Mouse (Mus musculus): ENCODE data around the gene Pafah2.

The Pafah2 gene

GRCm38 (mm10) chr4:134395977-134396825 is at the start of gene Pafah2:
TSS of gene Pafah2 (plus strand) at chr4:134396320.
- peak; percentile 92 for DNase-seq (ENCODE audit: low read depth, low spot score)

GRCm38 (mm10) chr4:134348078-134348477 is 48.0 kb upstream of the Pafah2 start:
- DNase-seq (ENCODE audit: low read depth, low spot score): no peak

DNA sequence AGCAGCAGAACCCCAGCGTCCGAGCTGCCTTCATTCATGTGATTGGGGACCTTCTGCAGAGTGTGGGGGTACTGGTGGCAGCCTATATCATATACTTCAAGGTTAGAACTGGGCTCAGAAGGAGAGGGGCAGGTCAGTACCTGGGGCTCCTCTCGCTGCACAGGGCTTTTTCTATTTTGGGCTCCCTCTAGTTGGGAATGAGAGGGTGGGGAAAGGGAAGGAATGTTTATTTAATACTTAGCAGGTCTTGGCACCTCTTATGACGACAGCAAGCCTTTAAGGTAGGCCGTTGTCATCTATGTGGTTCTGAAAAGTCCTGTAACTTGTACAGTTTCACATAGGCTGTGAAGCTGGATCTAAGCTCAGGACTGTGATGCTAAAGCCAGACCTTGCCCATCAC is 47.6 kb upstream of the Pafah2 start:
- DNase-seq (ENCODE audit: low read depth, low spot score): no peak

GRCm38 (mm10) chr4:134349829-134350228 is 46.3 kb upstream of the Pafah2 start:
- DNase-seq (ENCODE audit: low read depth, low spot score): no peak

DNA sequence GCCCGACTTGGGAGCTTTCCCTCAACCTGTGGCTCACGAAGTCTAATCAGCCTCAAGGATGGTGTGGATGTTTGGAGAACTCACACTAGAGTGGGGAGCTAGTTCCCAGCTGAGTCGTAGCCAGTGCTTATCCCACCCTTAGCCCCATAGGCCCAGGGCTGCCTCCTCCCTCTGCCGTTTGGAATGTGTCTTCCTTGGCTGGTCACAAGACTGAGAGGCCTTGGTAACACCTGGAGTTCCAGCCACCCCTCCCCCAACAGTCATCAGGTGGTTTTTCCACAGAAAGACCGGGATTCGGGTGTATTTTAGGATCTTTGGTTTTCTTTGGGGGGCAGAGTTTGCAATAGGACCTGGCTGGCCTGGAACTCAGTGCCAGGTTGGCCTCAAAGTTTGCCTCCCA is 45.5 kb upstream of the Pafah2 start:
- no peak for DNase-seq (ENCODE audit: low read depth, low spot score)

DNA sequence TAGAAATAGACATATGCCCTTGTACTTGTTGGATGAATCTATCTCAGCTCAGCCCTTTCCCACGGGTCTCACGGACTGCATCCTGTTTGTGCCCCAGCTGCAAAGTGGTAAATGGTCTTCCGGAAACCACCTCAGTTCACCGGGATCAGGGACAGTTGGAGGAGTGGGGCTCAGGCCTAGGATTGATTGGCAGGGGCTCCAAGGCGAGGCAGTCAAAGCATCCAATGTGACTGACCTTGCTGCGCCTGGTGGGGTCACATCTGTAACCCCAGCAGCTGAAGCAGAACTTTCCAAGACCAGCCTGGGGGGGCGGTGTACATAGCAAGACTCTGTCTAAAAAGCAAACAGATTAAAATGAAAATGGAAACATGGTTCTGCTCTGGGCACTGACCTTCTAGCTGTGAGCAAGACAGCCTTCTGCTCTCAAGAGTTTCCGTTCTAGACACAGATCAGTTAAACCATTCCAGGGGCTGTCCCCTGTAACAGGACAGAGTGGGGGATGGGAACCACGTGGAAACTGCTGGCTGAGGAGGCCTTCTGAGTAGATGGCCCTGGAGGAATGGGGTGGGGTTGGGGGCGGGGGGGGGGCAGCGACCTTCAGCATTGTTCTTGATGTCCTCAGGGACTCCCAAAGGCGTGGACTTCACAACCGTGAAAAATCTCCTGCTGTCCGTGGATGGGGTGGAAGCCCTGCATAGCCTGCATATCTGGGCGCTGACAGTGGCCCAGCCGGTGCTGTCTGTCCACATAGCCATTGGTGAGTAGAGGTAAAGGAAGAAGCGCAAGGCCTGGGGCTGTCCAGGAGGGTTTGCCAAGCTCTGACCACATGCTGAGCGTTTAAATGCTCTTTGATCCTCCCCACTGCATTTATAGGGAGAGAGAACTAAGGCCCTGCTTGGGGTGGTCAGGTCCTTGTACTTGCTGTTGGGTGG is 44.5 kb upstream of the Pafah2 start:
- no peak for DNase-seq (ENCODE audit: low read depth, low spot score)

DNA sequence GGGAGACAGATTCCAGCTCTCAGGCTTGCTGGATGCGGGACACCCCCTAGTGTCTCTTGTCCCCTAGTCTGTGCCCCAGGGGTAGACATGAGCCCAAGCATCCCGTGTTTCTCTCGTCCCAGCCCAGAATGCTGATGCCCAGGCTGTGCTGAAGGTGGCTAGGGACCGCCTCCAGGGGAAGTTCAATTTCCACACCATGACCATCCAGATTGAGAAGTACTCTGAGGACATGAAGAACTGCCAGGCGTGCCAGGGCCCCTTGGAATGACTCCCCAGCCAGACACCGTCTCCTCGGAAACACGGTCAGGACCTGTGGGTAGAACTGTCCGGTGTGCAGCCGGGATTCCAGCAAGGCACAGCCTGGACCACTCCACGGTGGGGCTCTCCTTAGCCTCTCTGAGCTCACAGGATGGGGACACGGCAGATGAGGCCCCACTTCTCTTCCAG is 43.8 kb upstream of the Pafah2 start:
- no peak for DNase-seq (ENCODE audit: low read depth, low spot score)

DNA sequence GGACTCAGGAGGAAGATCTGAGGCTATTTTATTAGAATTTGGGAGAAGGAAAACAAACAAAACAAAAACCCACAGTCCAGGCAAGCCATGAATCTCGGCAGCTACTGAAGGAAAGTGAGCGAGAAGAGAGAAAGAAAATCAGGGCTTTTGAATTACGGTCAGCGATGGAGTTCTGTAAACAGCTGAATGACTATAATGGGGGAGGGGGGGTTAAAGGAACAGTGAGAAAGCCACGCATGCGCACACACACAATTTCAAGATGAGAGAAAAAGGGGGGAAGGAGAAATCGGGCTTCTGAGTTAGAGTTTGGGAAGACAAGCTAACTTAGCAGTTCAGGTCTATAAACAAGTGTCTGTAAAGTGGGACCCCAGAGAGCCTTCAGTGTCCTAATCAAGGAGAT is 43.2 kb upstream of the Pafah2 start:
- DNase-seq (ENCODE audit: low read depth, low spot score): no peak

GRCm38 (mm10) chr4:134353527-134354409 is 42.4 kb upstream of the Pafah2 start:
- DNase-seq (ENCODE audit: low read depth, low spot score): no peak

DNA sequence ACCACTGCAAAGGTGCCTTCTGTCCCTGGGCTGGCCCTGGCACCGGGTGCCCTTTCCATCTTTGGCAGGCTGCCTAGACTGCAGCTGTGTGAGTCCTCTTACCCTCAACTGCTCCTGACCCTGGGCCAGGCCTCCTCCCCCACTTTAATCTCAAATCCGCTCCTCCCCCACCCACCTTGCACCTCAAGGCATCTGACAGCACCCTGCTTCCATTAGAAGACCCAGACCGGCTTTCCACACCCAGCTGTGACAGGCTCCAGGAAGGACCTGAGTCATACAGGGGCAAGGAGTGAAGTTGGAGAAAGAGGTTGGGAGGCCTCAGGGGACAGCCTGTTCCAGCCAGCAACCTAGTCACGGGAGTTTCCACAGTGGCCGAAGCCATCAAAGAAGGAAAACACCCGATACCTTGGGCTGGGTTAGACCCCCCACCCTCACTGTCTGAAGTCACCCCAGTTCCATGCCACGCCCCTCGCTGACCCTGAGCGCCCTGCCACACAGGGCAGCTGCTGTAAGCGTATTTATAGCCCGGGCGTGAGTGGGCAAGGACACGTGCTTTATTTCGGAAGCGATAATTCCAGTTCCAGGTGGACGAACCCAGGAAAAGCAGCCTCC is 40.2 kb upstream of the Pafah2 start:
- no peak for DNase-seq (ENCODE audit: low read depth, low spot score)

GRCm38 (mm10) chr4:134356591-134357460 is 39.3 kb upstream of the Pafah2 start:
- no peak for DNase-seq (ENCODE audit: low read depth, low spot score)

DNA sequence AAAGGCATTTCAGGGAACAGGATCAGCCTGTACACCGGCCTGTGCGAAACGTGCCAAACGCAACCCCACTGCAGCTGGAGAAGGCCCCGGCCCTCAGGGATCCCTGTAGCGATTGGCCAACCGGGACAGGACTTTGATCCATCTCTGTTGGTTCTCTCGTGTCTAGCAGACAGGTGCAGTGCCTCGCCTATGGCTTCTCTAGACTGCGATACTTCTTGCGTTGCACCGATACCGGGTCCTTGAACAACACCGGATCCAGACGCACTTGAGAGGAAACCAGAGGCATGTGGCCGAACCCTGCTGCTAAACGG is 38.7 kb upstream of the Pafah2 start:
- DNase-seq (ENCODE audit: low read depth, low spot score): no peak

DNA sequence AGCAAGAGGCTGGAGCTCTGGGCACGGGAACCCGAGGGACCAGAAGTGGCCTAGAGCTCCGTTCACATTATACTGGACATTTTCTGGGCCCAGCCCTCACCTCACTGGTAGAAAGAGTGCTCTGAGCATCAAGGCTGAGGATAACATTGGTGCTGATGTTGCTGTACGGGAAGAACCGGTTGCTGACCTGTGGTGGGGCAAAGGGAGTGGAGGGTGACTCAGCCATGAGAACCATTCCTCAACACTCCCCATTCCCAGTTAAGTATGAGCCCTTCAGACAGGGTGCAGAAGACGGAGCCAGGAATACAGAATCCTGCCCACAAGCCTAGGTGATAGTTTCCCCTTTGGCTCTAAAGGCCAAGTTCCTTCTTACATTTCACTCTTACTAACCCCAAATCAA is 36.5 kb upstream of the Pafah2 start:
- DNase-seq (ENCODE audit: low read depth, low spot score): no peak

GRCm38 (mm10) chr4:134361215-134361614 is 34.9 kb upstream of the Pafah2 start:
- DNase-seq (ENCODE audit: low read depth, low spot score): no peak

DNA sequence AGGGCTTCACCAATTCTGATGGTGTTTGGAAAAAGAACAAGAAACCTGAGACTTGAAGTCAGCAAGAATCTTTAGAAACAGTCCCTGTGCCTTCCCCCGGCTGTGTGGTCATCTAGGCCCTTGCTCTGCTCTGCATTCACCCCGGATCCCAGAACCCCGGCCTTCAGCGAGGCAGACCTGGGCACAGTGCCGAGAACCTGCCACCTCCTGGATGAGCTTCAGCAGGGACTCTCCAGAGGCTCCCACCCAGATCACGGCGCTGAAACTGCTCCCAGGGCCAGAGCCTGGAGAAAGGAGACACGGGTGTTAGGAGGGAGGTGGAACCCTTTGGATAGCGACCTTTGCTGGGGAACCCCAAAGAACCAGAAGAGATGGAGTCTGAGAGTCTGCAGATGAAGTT is 34.0 kb upstream of the Pafah2 start:
- no peak for DNase-seq (ENCODE audit: low read depth, low spot score)

DNA sequence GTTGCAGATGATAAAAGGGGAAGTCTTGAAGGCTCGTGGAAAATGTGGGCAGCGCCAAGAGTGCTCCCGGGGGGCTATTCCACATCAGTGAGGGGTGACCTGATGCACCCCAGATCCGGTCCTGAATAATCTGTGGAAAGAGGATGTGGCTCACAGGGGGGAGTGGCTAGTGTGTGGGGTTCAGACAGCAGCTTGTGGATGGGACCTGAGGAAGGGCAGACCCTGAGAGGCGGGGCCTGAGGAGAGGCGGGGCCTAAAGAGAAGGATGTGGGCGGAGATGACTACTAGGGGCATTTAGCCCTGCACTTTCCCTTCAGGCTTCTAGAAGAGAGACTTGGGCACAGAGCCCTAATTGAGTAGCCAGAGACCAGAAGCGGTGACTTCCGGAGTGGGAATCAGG is 33.5 kb upstream of the Pafah2 start:
- DNase-seq (ENCODE audit: low read depth, low spot score): no peak

GRCm38 (mm10) chr4:134365280-134365679 is 30.8 kb upstream of the Pafah2 start:
- DNase-seq (ENCODE audit: low read depth, low spot score): no peak

DNA sequence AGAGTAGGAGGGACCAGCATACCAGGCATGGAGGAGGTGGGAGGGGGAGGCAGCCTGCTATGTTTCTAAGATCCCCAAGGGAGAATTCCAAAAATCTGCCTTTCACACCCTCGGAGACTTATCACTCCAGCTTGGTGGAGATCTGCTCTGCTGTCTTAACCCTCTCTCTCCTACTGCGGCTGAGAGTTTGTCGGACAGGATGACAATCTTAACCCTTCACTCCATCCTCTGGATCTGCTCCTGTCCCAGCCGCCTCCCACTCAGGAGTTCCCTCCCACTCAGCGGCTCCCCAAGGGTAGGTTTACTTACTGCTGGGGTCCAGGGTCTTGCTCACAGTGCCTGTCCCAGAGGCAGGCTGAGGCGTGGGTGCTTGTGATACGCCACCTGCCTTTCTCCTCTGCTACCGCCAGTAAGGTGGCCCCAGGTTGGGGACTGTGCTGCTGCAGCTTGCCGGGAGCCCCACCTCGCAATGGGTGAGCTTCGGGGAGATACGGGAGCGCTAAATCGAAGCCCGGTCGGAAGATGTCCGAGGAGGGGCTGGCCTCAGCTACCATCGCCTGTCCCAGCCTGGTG is 25.4 kb upstream of the Pafah2 start:
- DNase-seq (ENCODE audit: low read depth, low spot score): no peak

- DNase-seq (ENCODE audit: low read depth, low spot score): no peak
Observed at GRCm38 (mm10) chr4:134371316-134371855, 24.7 kb upstream of the Pafah2 start.

DNA sequence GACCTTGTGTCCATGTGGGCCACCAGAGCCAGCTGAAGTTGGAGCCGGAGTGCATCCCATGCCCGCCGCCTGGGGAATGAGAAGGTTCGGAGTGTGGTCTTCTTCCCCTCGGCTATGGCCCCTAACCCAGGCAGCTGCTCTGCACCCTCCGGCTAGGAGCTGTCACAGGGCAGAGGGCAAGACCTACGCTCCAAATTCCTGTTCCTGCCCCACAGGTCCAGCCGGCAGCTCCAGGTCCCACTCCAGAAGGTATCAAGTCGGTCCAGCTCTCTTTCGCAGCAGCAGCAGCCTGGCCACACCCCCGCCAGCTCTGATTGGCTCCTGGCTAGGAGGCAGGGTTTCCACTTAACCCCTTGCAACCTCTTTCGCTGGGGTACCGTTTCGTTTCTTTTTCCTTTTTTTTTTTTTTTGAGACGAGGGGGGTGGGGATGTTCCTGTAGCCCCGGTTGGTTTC is 23.8 kb upstream of the Pafah2 start:
- DNase-seq (ENCODE audit: low read depth, low spot score): no peak

Data from WW6 (cell line).